Mouse (Mus musculus) MEL (cell line): ENCODE measurements around the gene Ube2q2.

Experiments
- CHD1 ChIP-seq: IDR thresholded peaks from 2 replicates; pipeline ENCODE4 v1.6.1; 2012; ENCODE audit warnings: low read depth, mild to moderate bottlenecking, inconsistent platforms, low read length, improper control_type of control experiment
- CHD2 ChIP-seq: IDR thresholded peaks from 2 replicates; pipeline ENCODE4 v1.6.1; 2011; ENCODE audit warnings: low read length, improper control_type of control experiment
- CTCF ChIP-seq, 3 experiments: IDR thresholded peaks in 2 of 3; conservative IDR thresholded peaks in 1 of 3; 2 replicates each; pipeline ENCODE4 v1.5.1; 2011 to 2012; ENCODE audit warnings: low read length in 3 of 3, low read depth in 2 of 3, mild to moderate bottlenecking in 2 of 3, improper control_type of control experiment in 1 of 3, inconsistent platforms in 1 of 3, mixed read lengths in 1 of 3, moderate library complexity in 1 of 3; ENCODE audit not compliant: control insufficient read depth in 1 of 3, insufficient read depth in 1 of 3, poor library complexity in 1 of 3, severe bottlenecking in 1 of 3
- ELF1 ChIP-seq: IDR thresholded peaks from 2 replicates; pipeline ENCODE4 v1.6.1; 2014; ENCODE audit warnings: low read depth, mild to moderate bottlenecking, inconsistent platforms, low read length, improper control_type of control experiment, moderate library complexity
- EP300 ChIP-seq, 2 experiments: IDR thresholded peaks; 2 replicates each; pipeline ENCODE4 v1.6.1; 2011; ENCODE audit warnings: improper control_type of control experiment in 2 of 2, low read length in 2 of 2, low read depth in 1 of 2, mild to moderate bottlenecking in 1 of 2
- JUND ChIP-seq: IDR thresholded peaks from 2 replicates; pipeline ENCODE4 v1.6.1; 2011; ENCODE audit warnings: low read depth, mild to moderate bottlenecking, improper control_type of control experiment, low read length
- KAT2A ChIP-seq: conservative IDR thresholded peaks from 2 replicates; pipeline ENCODE4 v1.6.1; 2012; ENCODE audit warnings: low read depth, low read length, improper control_type of control experiment, inconsistent platforms
- MAFK ChIP-seq: IDR thresholded peaks from 2 replicates; pipeline ENCODE4 v1.6.1; 2011; ENCODE audit warnings: low read depth, mild to moderate bottlenecking, low read length, improper control_type of control experiment, borderline replicate concordance
- MXI1 ChIP-seq: IDR thresholded peaks from 2 replicates; pipeline ENCODE4 v1.6.1; 2011; ENCODE audit warnings: mild to moderate bottlenecking, low read depth, low read length, improper control_type of control experiment
- MYB ChIP-seq: IDR thresholded peaks from 2 replicates; pipeline ENCODE4 v1.6.1; 2011; ENCODE audit warnings: mild to moderate bottlenecking, low read depth, low read length, improper control_type of control experiment
- POLR2A ChIP-seq, 2 experiments: IDR thresholded peaks; 2 replicates each; pipeline ENCODE4 v1.6.1; 2011 to 2012; ENCODE audit warnings: low read length in 2 of 2, mild to moderate bottlenecking in 2 of 2, control low read depth in 1 of 2, improper control_type of control experiment in 1 of 2, low read depth in 1 of 2, moderate library complexity in 1 of 2; ENCODE audit not compliant: control insufficient read depth in 1 of 2, insufficient read depth in 1 of 2, poor library complexity in 1 of 2
- POLR2AphosphoS2 ChIP-seq: IDR thresholded peaks from 2 replicates; pipeline ENCODE4 v1.6.1; 2011; ENCODE audit warnings: low read length, improper control_type of control experiment
- ZC3H11A ChIP-seq: IDR thresholded peaks from 2 replicates; pipeline ENCODE4 v1.6.1; 2012; ENCODE audit warnings: low read depth, mild to moderate bottlenecking, inconsistent platforms, low read length, improper control_type of control experiment
- ZKSCAN1 ChIP-seq: IDR thresholded peaks from 2 replicates; pipeline ENCODE4 v1.6.1; 2012; ENCODE audit warnings: low read depth, mild to moderate bottlenecking, inconsistent platforms, low read length, improper control_type of control experiment, moderate library complexity

DNA sequence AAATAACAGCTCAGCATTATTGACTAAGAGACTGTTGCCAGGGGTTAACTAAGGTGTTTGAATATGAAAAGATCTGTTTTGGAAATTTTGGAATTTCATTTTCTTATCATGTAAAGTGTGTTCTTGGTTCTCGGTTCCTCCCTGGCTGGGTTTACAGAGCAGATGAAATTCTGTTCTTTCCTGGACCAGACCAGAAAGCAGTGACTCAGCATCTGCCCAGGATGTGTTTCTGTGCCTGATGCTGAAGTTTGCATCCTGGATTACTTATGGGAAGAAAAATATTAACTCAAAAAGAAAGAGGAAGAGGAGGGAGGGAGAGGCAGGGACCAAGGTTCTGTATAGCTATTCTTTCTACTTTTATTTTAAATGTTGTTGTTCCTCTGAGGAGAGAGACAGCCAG, 105.2 kb downstream of the Ube2q2 start:
- TF ChIP-seq ELF1 (no peak), POLR2AphosphoS2 (no peak), CTCF (IDR thresholded peaks at IDR 0.05 in 2 of 3, conservative IDR thresholded peaks at IDR 0.05 in 1 of 3; ENCODE audit: control insufficient read depth in 1 of 3, insufficient read depth in 1 of 3, low read depth in 2 of 3, low read length in 3 of 3, poor library complexity in 1 of 3, severe bottlenecking in 1 of 3) (no peak), MYB (no peak), ZC3H11A (no peak), POLR2A (IDR thresholded peaks at IDR 0.05; ENCODE audit: control insufficient read depth in 1 of 2, insufficient read depth in 1 of 2, low read depth in 1 of 2, low read length in 2 of 2, poor library complexity in 1 of 2) (no peak), MXI1 (no peak), JUND (no peak), ZKSCAN1 (no peak), KAT2A (no peak), CHD2 (no peak), EP300 (IDR thresholded peaks at IDR 0.05; ENCODE audit: low read depth in 1 of 2, low read length in 2 of 2) (no peak), MAFK (no peak), CHD1 (no peak)
